Mouse (Mus musculus) heart, adult 2 months (tissue): ENCODE results near the gene Tph1. TPM values are rescaled to one million over a fixed set of nuclear protein-coding genes. Genes with fewer than 3 reads are reported as not detected.

Experiments
- DNase-seq, 2 experiments: peaks; one replicate each; pipeline ENCODE4 v3.0.0; 2021
- H3K27ac ChIP-seq: fragments of 200-600 bp; 2 replicates; pipeline ENCODE4 v1.8.1; 2022
- H3K27me3 ChIP-seq: fragments of 200-500 bp; 2 replicates; pipeline ENCODE4 v1.6.1; 2012; ENCODE audit warnings: mild to moderate bottlenecking, low read length, inconsistent platforms, mixed read lengths; ENCODE audit not compliant: control insufficient read depth, insufficient read depth
- H3K36me3 ChIP-seq: fragments of 200-500 bp; 2 replicates; pipeline ENCODE4 v1.6.1; 2012; ENCODE audit warnings: low read length, inconsistent platforms; ENCODE audit not compliant: control insufficient read depth, insufficient read depth
- H3K4me1 ChIP-seq: fragments of 200-500 bp; 2 replicates; pipeline ENCODE4 v1.6.1; 2011; ENCODE audit warnings: low read length; ENCODE audit not compliant: control insufficient read depth, insufficient read depth
- H3K4me3 ChIP-seq: fragments of 200-600 bp; 2 replicates; pipeline ENCODE4 v1.8.1; 2022
- H3K79me2 ChIP-seq: fragments of 200-500 bp; replicated peaks from 2 replicates; pipeline ENCODE4 v1.6.1; 2012; ENCODE audit warnings: mild to moderate bottlenecking, inconsistent platforms, low read length, moderate library complexity, mixed read lengths; ENCODE audit not compliant: control insufficient read depth, insufficient read depth
- H3K9ac ChIP-seq: fragments of 200-500 bp; 2 replicates; pipeline ENCODE4 v1.6.1; 2012; ENCODE audit warnings: low read depth, mild to moderate bottlenecking, control low read depth, inconsistent platforms, low read length, mixed read lengths
- CTCF ChIP-seq: fragments of 200-600 bp; IDR thresholded peaks from 2 replicates; pipeline ENCODE4 v1.8.1; 2022; ENCODE audit warnings: antibody characterized with exemption, mild to moderate bottlenecking, moderate library complexity
- EP300 ChIP-seq: fragments of 200-500 bp; IDR thresholded peaks from 2 replicates; pipeline ENCODE4 v1.6.1; 2011; ENCODE audit warnings: low read depth, low read length, control low read depth; ENCODE audit not compliant: insufficient read depth
- POLR2A ChIP-seq: fragments of 200-500 bp; IDR thresholded peaks from 2 replicates; pipeline ENCODE4 v1.6.1; 2011; ENCODE audit warnings: mild to moderate bottlenecking, low read depth, low read length, control low read depth; ENCODE audit not compliant: insufficient read depth
- WGBS: fragments of 180-500 bp; shearing (Covaris S2); methylation state at CpG from one replicate; pipeline ENCODE4 v1.1.7; 2018; 5-methylcytosine and 5-hydroxymethylcytosine counted together
- intact Hi-C: fragments of 180-260 bp; cut with DNase I; formaldehyde crosslinking; loops from one replicate; pipeline ENCODE4 v1.15.1; 2025
- polyA plus RNA-seq: library from polyadenylated mRNA; depleted of rRNA; stranded (reverse); fragments of >200 nt; gene quantifications from 2 replicates; pipeline ENCODE4 v1.2.3, GENCODE M21; 2012
- total RNA-seq, 2 experiments: library from RNA; stranded (reverse); gene quantifications; 2 replicates each; pipeline ENCODE4 v1.2.3; 2021

The Tph1 gene
- total and polyA plus RNA-seq, 3 experiments: 0.23 TPM; not detected in 2

GRCm38 (mm10) chr7:46714518-46714917, 42.2 kb upstream of the Tph1 start:
- intact Hi-C loops: loop anchor here (5.0 to 10.0 kb wide), 4 partner anchors 58 to 320 kb away; partner anchors contain the start of genes Kcnc1 and Tsg101
- no peaks in the 10 kb centered on the region; the same call in 1 of the 2 replicates for H3K27me3 ChIP-seq
- H3K27ac ChIP-seq: no peak overlapping the region
- DNase-seq: peak; percentile 49 to 56
- H3K4me3 ChIP-seq: no peak overlapping the region
- TF ChIP-seq POLR2A (no peak), EP300 (0 out of 2 replicates have a peak, but pooled peaks have one; percentile 16), CTCF (peak; percentile 88)
- WGBS: 23% methylated on average over 6 of the region's 6 CpGs
- no peaks in the 10 kb centered on the region for H3K79me2 ChIP-seq
- H3K9ac ChIP-seq: no peak overlapping the region
- no peaks in the 10 kb centered on the region for H3K36me3 ChIP-seq
- H3K4me1 ChIP-seq: no peaks in the 10 kb centered on the region; the same call in 1 of the 2 replicates

GRCm38 (mm10) chr7:46712250-46712649, 39.9 kb upstream of the Tph1 start:
- Histone ChIP-seq H3K36me3 (no peaks in the 10 kb centered on the region), H3K27ac (no peak overlapping the region), H3K79me2 (no peaks in the 10 kb centered on the region), H3K9ac (no peak overlapping the region), H3K4me3 (no peak overlapping the region), H3K4me1 (no peaks in the 10 kb centered on the region; the same call in 1 of the 2 replicates), H3K27me3 (no peaks in the 10 kb centered on the region; the same call in 1 of the 2 replicates)
- 54% methylated on average over 6 of the region's 6 CpGs for WGBS
- TF ChIP-seq EP300: no peak
- intact Hi-C loops: loop anchor here (5.0 to 10.0 kb wide), 4 partner anchors 60 to 317 kb away; partner anchors contain the start of genes Kcnc1 and Tsg101
- no peak for DNase-seq

- TF ChIP-seq POLR2A: peak; percentile 72
- TF ChIP-seq CTCF: peak; percentile 75
- no peak for TF ChIP-seq EP300
- H3K4me3 ChIP-seq: peak within 1 kb of the TSS; percentile 79
- H3K36me3 ChIP-seq: no peaks in the 10 kb centered on the region
- H3K27ac ChIP-seq: peak within 1 kb of the TSS; percentile 85
- intact Hi-C loops: loop anchor here (5.0 to 10.0 kb wide), 4 partner anchors 62 to 316 kb away; partner anchors contain the start of genes Kcnc1 and Tsg101
- peak; percentile 87 to 90 for DNase-seq
- H3K27me3 ChIP-seq: no peaks in the 10 kb centered on the region; the same call in 1 of the 2 replicates
- WGBS: under 1% methylated on average over 38 of the region's 38 CpGs
- peak within 1 kb of the TSS; percentile 87 for H3K9ac ChIP-seq
- H3K4me1 ChIP-seq: no peaks in the 10 kb centered on the region; the same call in 1 of the 2 replicates
- H3K79me2 ChIP-seq: no peaks in the 10 kb centered on the region
Observed at GRCm38 (mm10) chr7:46710390-46710844, 38.1 kb upstream of the Tph1 start, which contains the start of gene Saal1. Gene Saal1 (minus strand): TSS chr7:46710680.

- Histone ChIP-seq H3K36me3 (no peaks in the 10 kb centered on the region), H3K27ac (no peak overlapping the region), H3K27me3 (no peaks in the 10 kb centered on the region), H3K79me2 (no peaks in the 10 kb centered on the region), H3K9ac (no peak overlapping the region), H3K4me1 (no peaks in the 10 kb centered on the region), H3K4me3 (no peak overlapping the region)
- WGBS: 93% methylated on average over 6 of the region's 6 CpGs
- no peak for DNase-seq
- intact Hi-C loops: no loop called here
- TF ChIP-seq CTCF (no peak), POLR2A (no peak), EP300 (no peak)
Observed at GRCm38 (mm10) chr7:46700521-46701025, 28.2 kb upstream of the Tph1 start.

GRCm38 (mm10) chr7:46696754-46697153, 24.4 kb upstream of the Tph1 start:
- H3K79me2 ChIP-seq: no peaks in the 10 kb centered on the region
- no peak for TF ChIP-seq CTCF
- TF ChIP-seq EP300: no peak
- no peak for TF ChIP-seq POLR2A
- no peak for DNase-seq
- intact Hi-C loops: no loop called here
- H3K4me3 ChIP-seq: no peak overlapping the region
- no peaks in the 10 kb centered on the region for H3K4me1 ChIP-seq
- no peak overlapping the region for H3K27ac ChIP-seq
- no peak overlapping the region for H3K9ac ChIP-seq
- WGBS: 47% methylated on average over 1 of the region's 1 CpGs
- no peaks in the 10 kb centered on the region for H3K27me3 ChIP-seq
- no peaks in the 10 kb centered on the region for H3K36me3 ChIP-seq

- DNase-seq: no peak
- intact Hi-C loops: no loop called here
- H3K9ac ChIP-seq: no peak overlapping the region
- H3K36me3 ChIP-seq: no peaks in the 10 kb centered on the region
- no peak for TF ChIP-seq EP300
- H3K79me2 ChIP-seq: no peaks in the 10 kb centered on the region
- no peaks in the 10 kb centered on the region for H3K27me3 ChIP-seq
- no peak overlapping the region for H3K27ac ChIP-seq
- WGBS: 82% methylated on average over 5 of the region's 5 CpGs
- H3K4me1 ChIP-seq: no peaks in the 10 kb centered on the region
- H3K4me3 ChIP-seq: no peak overlapping the region
Observed at GRCm38 (mm10) chr7:46686827-46687226, 14.5 kb upstream of the Tph1 start.
